Mouse (Mus musculus) CH12.LX (cell line): ENCODE results near the gene Mrpl51. TPM values are rescaled to one million over a fixed set of nuclear protein-coding genes. Genes with fewer than 3 reads are reported as not detected.

Experiments used
- DNase-seq: peaks from one replicate; pipeline ENCODE4 v3.0.0-alpha.2; 2013; ENCODE audit errors: extremely low read depth
- H3K27ac ChIP-seq: 2 replicates; pipeline ENCODE4 v1.5.1; 2012; ENCODE audit warnings: low read depth, mild to moderate bottlenecking, control low read depth, moderate library complexity; ENCODE audit not compliant: insufficient read depth
- H3K27me3 ChIP-seq: replicated peaks from 2 replicates; pipeline ENCODE3; 2012; ENCODE audit warnings: inconsistent platforms
- H3K36me3 ChIP-seq, 2 experiments: replicated peaks in 1 of 2; 2 replicates each; pipeline versions ENCODE3 to v1.6.1; 2012; ENCODE audit warnings: inconsistent platforms in 1 of 2, low read length in 1 of 2, mild to moderate bottlenecking in 1 of 2, mixed read lengths in 1 of 2, moderate library complexity in 1 of 2; ENCODE audit not compliant: control insufficient read depth in 1 of 2, insufficient read depth in 1 of 2
- H3K4me1 ChIP-seq, 2 experiments: 2 replicates each; pipeline ENCODE4 v1.6.1; 2012; ENCODE audit warnings: inconsistent platforms in 1 of 2, moderate library complexity in 1 of 2; ENCODE audit not compliant: insufficient read depth in 2 of 2, control insufficient read depth in 1 of 2
- H3K4me2 ChIP-seq: 2 replicates; pipeline ENCODE4 v1.6.1; 2012; ENCODE audit warnings: low read depth, mild to moderate bottlenecking, control low read depth; ENCODE audit not compliant: poor library complexity, insufficient read depth, severe bottlenecking
- H3K4me3 ChIP-seq, 3 experiments: fragments of 150-350 bp in 1 of 3; sonication (generic) in 1 of 3; replicated peaks in 1 of 3; 2 replicates each; pipeline versions ENCODE3 to v1.5.1; 2011 to 2012; ENCODE audit warnings: low read depth in 2 of 3, low read length in 2 of 3, mild to moderate bottlenecking in 2 of 3, moderate library complexity in 2 of 3, control low read depth in 1 of 3, improper control_type of control experiment in 1 of 3, inconsistent platforms in 1 of 3, mixed read lengths in 1 of 3; ENCODE audit not compliant: poor library complexity in 1 of 3
- H3K79me2 ChIP-seq: replicated peaks from 2 replicates; pipeline ENCODE4 v1.6.1; 2012; ENCODE audit warnings: mild to moderate bottlenecking, moderate library complexity; ENCODE audit not compliant: control insufficient read depth, poor library complexity, insufficient read depth, severe bottlenecking; ENCODE audit errors: extremely low read depth
- H3K9ac ChIP-seq: 2 replicates; pipeline ENCODE4 v1.6.1; 2012; ENCODE audit warnings: low read depth, mild to moderate bottlenecking, control low read depth, moderate library complexity; ENCODE audit not compliant: insufficient read depth
- H3K9me3 ChIP-seq: replicated peaks from 2 replicates; pipeline ENCODE3; 2012; ENCODE audit warnings: low read length, inconsistent platforms, mixed read lengths
- CHD2 ChIP-seq: IDR thresholded peaks from 2 replicates; pipeline ENCODE4 v1.6.1; 2011; ENCODE audit warnings: low read length, improper control_type of control experiment
- CTCF ChIP-seq, 2 experiments: IDR thresholded peaks in 1 of 2; conservative IDR thresholded peaks in 1 of 2; 2 replicates each; pipeline ENCODE4 v1.5.1; 2011 to 2012; ENCODE audit warnings: low read depth in 2 of 2, low read length in 2 of 2, improper control_type of control experiment in 1 of 2, inconsistent platforms in 1 of 2, mild to moderate bottlenecking in 1 of 2, moderate library complexity in 1 of 2
- E2F4 ChIP-seq: IDR thresholded peaks from 2 replicates; pipeline ENCODE4 v1.6.1; 2011; ENCODE audit warnings: low read depth, low read length, improper control_type of control experiment; ENCODE audit not compliant: insufficient replicate concordance
- ELF1 ChIP-seq: IDR thresholded peaks from 2 replicates; pipeline ENCODE4 v1.6.1; 2014; ENCODE audit warnings: low read depth, mild to moderate bottlenecking, inconsistent platforms, low read length, improper control_type of control experiment
- JUN ChIP-seq: IDR thresholded peaks from 2 replicates; pipeline ENCODE4 v1.6.1; 2011; ENCODE audit warnings: low read depth, mild to moderate bottlenecking, low read length, improper control_type of control experiment, moderate library complexity; ENCODE audit not compliant: insufficient read depth
- KAT2A ChIP-seq: IDR thresholded peaks from 2 replicates; pipeline ENCODE4 v1.6.1; 2012; ENCODE audit warnings: low read length, improper control_type of control experiment, inconsistent platforms; ENCODE audit not compliant: insufficient replicate concordance
- MAX ChIP-seq: IDR thresholded peaks from 2 replicates; pipeline ENCODE4 v1.6.1; 2011; ENCODE audit warnings: low read length, improper control_type of control experiment
- PAX5 ChIP-seq: IDR thresholded peaks from 2 replicates; pipeline ENCODE4 v1.6.1; 2012; ENCODE audit warnings: low read length, inconsistent platforms, mixed read lengths
- RCOR1 ChIP-seq: conservative IDR thresholded peaks from 2 replicates; pipeline ENCODE4 v1.6.1; 2012; ENCODE audit warnings: low read depth, mild to moderate bottlenecking, inconsistent platforms, low read length, improper control_type of control experiment
- SIN3A ChIP-seq: IDR thresholded peaks from 2 replicates; pipeline ENCODE4 v1.6.1; 2012; ENCODE audit warnings: low read length, improper control_type of control experiment, inconsistent platforms
- dilution Hi-C: fragments of 300-500 bp; cut with MboI; formaldehyde crosslinking; loops from 2 replicates; pipeline ENCODE4 v1.14.3; 2020; ENCODE audit warnings: low sequenced_read_pairs; ENCODE audit not compliant: extremely low pct_unique_long_range_greater_than_20kb, extremely low pct_ligation_motif_present
- in situ Hi-C: fragments of 300-500 bp; cut with MboI; formaldehyde crosslinking; loops from 3 replicates; pipeline ENCODE4 v1.14.3; 2019; ENCODE audit warnings: low sequenced_read_pairs, low pct_ligation_motif_present, low pct_unique_long_range_greater_than_20kb, mixed read lengths
- polyA plus RNA-seq: library from polyadenylated mRNA; unstranded; fragments of >175 nt; gene quantifications from 2 replicates; pipeline ENCODE4 v1.2.1, GENCODE M21; 2012; ENCODE audit warnings: low read depth; ENCODE audit not compliant: insufficient read length
- total RNA-seq, 2 experiments: library from RNA; depleted of rRNA; stranded (reverse); fragments of 300-350 nt in 1 of 2; fragments of >200 nt in 1 of 2; gene quantifications; 2 replicates each; pipeline ENCODE4 v1.2.3; 2012 to 2014

Mrpl51 gene
- total and polyA plus RNA-seq, 3 experiments: 120 to 184 (median 161) TPM

DNA sequence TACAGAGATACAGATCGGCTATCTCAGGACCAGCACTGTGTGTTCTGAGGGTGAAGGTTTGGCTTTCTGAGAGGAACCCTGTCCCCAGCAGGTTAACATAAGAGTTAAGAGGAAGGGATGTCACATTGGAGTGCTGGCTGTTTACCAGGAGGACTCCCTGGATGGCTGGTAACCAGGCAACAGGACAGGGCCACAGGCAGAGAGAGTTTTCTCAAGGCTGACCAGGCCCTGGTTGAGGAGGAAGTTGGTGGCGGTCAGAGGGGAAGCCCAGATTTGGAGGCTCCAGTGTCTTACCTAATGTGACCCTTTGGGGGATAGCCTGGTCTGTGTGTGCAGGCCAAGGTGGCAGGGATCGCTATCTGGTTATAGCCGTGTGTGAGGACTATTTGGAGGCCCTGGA lies 44.8 kb upstream of the Mrpl51 start:
- Histone ChIP-seq H3K27ac (no peak overlapping the region), H3K36me3 (peaks cover 39 to 72% of the 10 kb centered on the region in 2 experiments), H3K4me3 (no peak overlapping the region), H3K4me2 (peak overlapping the region; percentile 66), H3K9me3 (no peaks in the 10 kb centered on the region), H3K9ac (peak overlapping the region; percentile 66; the same call in 1 of the 2 replicates), H3K4me1 (peaks cover 9 to 42% of the 10 kb centered on the region in 2 experiments), H3K79me2 (peaks cover 18% of the 10 kb centered on the region), H3K27me3 (no peaks in the 10 kb centered on the region)
- TF ChIP-seq CHD2 (no peak), ELF1 (no peak), RCOR1 (no peak), KAT2A (no peak), SIN3A (no peak), E2F4 (no peak), JUN (no peak)
- dilution Hi-C loops (no loop called here), in situ Hi-C loops (no loop called here)
- no peak for DNase-seq

GRCm38 (mm10) chr6:125147329-125147728 lies 44.3 kb upstream of the Mrpl51 start:
- peaks cover 9 to 42% of the 10 kb centered on the region in 2 experiments for H3K4me1 ChIP-seq
- no peak overlapping the region for H3K4me3 ChIP-seq
- no peaks in the 10 kb centered on the region for H3K9me3 ChIP-seq
- H3K27ac ChIP-seq: no peak overlapping the region
- no peak overlapping the region for H3K4me2 ChIP-seq
- peaks cover 18% of the 10 kb centered on the region for H3K79me2 ChIP-seq
- no peaks in the 10 kb centered on the region for H3K27me3 ChIP-seq
- TF ChIP-seq CTCF (conservative IDR thresholded peaks at IDR 0.05 in 1 of 2, IDR thresholded peaks at IDR 0.05 in 1 of 2; ENCODE audit: low read depth in 2 of 2, low read length in 2 of 2): no peak
- TF ChIP-seq, all 38 proteins: peak for 0
- peaks cover 37 to 72% of the 10 kb centered on the region in 2 experiments for H3K36me3 ChIP-seq
- no peak for DNase-seq
- in situ Hi-C loops (no loop called here), dilution Hi-C loops (no loop called here)
- H3K9ac ChIP-seq: no peak overlapping the region

GRCm38 (mm10) chr6:125148251-125148925 lies 43.2 kb upstream of the Mrpl51 start:
- no peak overlapping the region for H3K27ac ChIP-seq
- DNase-seq: no peak
- H3K4me1 ChIP-seq: peaks cover 9 to 42% of the 10 kb centered on the region in 2 experiments
- H3K79me2 ChIP-seq: peaks cover 18% of the 10 kb centered on the region
- in situ Hi-C loops: no loop called here
- H3K4me2 ChIP-seq: no peak overlapping the region
- H3K4me3 ChIP-seq: no peak overlapping the region
- no peaks in the 10 kb centered on the region for H3K27me3 ChIP-seq
- H3K9ac ChIP-seq: no peak overlapping the region
- dilution Hi-C loops: no loop called here
- H3K9me3 ChIP-seq: no peaks in the 10 kb centered on the region
- peaks cover 41 to 73% of the 10 kb centered on the region in 2 experiments for H3K36me3 ChIP-seq
- TF ChIP-seq MAX (no peak), PAX5 (no peak)
